Mouse (Mus musculus): ENCODE results near the gene Traf3ip1.

DNA sequence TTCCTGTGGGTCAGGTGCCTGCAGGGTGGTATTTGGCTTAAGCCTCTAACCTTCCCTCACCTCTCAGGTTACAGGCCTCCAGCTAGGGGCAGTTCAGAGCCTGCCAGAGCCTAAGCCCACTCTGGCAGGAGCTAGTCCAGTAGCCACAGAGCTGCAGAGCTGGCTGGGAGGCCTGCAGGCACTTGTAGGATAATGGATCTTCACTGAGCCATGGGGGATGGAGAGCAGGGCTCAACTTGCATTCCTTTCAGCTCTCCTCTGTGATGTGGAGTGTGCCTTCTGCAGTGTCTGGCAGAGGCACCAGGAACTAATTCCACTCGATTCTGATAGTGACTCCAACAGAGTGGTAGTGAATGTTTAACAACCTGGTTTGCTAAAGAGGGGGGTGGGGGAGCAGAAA lies 29.2 kb upstream of the Traf3ip1 start:
- TF ChIP-seq CTCF (IDR thresholded peaks at IDR 0.05; ENCODE audit: borderline replicate concordance, insufficient read depth, low read depth, low read length): no peak
- TF ChIP-seq POLR2A (IDR thresholded peaks at IDR 0.05; ENCODE audit: borderline replicate concordance, insufficient read depth, low read length): no peak
